Mouse (Mus musculus): ENCODE results near the gene Syf2.
A peak's percentile ranks its signal among the peaks of the same experiment; 100 is the strongest.
"Not testable (repeated sequence)": the region's sequence is repeated elsewhere in the genome, so short reads cannot be mapped to it uniquely, and the experiment has no call there.

Syf2 gene

DNA sequence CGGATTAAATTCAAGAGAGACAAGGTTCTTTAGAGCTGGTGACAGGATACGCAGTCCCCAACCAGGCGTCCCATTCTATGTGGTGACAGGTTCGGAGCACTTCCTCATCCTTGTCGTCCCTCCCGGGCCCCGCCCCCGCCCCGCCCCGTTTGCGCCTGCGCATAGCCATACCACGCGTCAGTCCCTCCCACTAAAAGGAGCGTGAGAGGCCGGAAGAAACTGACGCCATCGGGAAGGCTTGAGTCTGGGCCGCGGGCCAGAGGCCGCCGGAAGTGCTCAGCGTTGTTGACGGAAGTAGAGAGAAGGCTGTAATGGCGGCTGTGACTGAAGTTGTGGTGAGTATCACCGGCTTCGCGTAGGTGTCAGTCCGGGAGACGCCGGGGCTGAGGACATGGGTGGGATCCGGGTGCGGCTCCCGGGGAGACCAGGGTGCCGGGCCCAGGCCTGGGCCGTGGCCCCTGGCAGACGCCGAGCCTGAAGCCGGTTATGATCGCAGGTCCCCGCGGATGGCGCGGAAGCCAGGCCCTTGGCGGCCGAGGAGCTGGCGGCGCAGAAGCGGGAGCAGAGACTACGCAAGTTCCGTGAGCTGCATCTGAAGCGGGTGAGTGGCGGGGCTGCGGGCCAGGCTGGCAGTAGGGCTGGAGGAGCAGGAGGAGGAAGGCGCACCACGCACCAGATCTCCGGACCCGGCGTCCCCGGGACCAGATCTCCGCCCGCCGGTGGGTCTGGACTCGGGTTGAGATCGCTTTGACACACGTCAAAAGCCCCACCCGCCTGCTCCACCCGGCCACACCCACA, at the start of gene Syf2:
Gene Syf2 (plus strand): TSS at position 215 of the 798 bp plus-strand sequence.
- DNase-seq (ENCODE audit: low spot score) = peak; percentile 95

DNA sequence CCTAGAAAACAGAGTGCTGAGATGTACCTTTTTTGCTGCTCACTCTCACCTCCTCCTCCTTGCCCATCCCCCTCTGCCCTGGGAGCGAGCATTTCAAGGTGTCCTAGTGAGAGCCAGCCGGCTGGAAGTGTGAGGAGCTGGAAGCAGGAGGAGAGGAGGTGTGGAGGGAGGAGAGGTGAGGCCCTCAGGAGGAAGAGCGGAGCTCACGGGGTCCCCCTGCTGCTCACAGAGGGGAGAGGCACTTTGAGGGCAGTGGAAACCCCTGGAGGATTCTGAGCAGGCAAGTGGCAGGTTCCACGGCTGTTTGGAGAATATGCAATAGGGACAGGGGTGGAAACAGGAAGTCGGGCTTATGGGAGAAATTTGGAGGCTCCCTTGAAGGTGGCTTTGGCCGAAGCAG, 47.4 kb upstream of the Syf2 start:
- DNase-seq (ENCODE audit: low spot score) = peak; percentile 23

DNA sequence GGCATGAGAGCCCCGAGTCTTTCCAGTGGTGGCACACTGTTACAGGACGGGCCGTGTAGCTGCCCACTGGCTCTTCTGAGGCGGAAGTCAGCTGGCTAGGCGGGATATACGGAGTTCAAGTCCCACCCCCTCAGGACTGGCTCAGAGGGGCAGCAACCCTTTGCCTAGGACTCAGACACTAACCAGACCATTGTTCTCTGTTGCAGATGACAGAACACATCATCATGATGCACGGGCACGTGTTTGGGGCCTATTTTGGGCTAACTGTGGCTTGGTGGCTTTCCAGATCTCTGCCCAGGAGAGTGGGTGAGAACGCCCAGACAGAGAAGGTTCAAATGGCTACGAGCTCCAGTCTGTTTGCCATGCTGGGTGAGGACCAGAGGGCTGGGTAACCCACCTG, 46.9 kb upstream of the Syf2 start:
- no peak for DNase-seq (ENCODE audit: low spot score)

DNA sequence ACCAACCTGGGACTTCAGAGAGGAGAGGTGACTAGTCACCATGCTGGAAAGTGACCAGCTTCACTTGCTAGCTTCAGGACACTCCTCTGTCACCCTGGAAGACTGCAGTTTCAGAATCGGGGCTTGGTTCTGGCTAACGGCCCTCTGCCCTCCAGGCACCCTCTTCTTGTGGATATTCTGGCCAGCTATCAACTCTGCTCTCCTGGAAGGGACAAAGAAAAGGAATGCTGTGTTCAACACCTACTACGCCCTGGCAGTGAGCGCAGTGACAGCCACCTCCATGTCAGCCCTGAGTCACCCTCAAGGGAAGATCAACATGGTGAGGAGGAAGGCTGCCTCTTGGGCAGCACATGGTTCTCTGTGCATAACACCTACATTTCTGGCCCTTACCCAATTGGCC, 46.3 kb upstream of the Syf2 start:
- no peak for DNase-seq (ENCODE audit: low spot score)

DNA sequence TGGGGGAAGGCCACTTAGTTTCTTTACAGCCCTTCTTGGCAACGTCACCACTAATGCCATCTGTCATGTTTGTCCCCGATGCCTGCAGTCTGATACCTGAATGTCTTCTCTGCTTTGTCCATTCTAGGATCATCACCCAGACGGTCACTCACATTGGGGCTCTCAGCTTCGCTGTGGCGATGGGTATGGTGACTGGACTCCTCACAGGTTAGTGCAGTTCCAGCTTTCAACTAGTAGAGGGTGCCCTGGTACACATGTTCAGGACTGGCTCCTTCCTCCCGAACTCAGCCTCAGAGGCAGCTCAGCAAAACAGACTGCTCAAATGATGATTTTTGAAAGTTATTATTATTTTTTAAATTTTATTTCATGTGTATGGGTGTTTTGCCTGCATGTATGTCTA, 38.6 kb upstream of the Syf2 start:
- DNase-seq (ENCODE audit: low spot score) = no peak

DNA sequence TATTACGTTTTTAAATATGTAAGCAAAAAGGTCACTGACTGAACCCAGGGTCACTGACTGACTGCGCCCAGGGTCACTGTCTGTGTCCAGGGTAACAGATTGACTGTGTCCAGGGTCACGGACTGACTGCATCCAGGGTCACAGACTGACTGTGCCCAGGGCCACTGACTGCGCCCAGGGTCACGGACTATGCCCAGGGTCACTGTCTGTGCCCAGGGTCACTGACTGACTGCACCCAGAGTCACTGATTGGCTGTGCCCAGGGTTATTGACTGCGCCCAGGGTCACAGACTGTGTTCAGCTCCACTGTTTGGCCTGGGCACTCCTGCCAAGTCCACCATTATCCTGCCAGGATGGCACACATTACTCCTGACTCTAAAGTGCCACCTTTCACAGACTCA, 33.4 kb upstream of the Syf2 start:
- DNase-seq (ENCODE audit: low spot score) = no peak

DNA sequence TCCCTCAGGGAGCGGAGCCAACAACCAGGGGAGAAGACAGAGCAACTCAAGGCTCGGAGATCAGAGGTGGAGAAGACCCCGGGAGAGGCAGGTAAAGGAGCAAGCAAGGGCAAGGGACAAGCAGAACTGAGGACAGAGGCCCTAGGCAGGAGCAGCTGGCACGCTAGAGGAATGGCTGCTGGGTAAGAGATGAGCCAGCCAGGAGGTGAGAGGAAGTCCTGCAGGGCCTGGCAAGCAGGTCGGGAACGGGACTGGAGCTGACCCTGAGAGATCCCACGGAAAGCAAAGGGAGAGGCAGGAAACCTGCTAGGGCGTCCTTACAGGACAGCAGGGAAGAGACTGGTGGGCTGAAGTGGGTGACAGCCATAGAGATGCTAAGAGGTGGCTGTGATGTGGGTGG, 29.6 kb upstream of the Syf2 start:
- DNase-seq (ENCODE audit: low spot score) = no peak

DNA sequence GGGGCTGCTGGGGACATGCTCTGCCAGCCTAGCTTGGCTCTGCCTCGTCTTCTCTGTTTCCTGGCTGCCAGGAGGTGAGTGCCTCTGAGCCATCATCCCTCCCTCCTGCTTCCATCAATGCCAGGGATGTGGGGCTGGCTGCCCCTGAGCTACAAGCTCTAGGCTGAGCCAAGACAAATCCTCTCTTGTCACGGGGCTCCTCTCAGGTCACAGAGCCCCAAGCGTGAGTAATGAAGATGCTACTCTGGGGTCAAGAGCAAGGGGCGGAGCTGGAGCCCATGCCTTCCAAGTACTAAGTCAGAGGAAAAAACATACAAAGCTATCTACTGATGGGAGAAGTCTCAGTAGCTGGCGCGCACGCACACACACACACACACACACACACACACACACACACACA, 27.7 kb upstream of the Syf2 start:
- no peak for DNase-seq (ENCODE audit: low spot score)

DNA sequence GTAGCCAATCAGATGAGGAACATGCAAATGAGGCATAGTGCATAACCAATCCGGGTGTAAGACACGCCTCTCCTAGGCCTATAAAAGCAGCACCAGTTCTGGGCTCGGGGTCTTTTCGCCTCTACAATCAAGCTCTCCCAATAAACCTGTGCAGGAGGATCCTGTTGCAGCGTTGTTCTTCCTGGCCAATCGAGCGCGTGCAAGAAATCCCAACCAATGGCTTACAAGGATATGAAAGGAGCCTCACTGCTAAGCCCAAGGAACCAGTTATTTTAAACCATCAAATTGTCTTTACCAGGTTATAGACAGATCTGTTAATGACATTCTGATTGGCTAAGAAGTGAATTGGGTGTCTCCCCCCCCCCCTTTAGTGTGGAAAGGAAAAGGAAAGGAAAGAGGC, 19.3 kb upstream of the Syf2 start:
- not testable (repeated sequence) for DNase-seq (ENCODE audit: low spot score)

DNA sequence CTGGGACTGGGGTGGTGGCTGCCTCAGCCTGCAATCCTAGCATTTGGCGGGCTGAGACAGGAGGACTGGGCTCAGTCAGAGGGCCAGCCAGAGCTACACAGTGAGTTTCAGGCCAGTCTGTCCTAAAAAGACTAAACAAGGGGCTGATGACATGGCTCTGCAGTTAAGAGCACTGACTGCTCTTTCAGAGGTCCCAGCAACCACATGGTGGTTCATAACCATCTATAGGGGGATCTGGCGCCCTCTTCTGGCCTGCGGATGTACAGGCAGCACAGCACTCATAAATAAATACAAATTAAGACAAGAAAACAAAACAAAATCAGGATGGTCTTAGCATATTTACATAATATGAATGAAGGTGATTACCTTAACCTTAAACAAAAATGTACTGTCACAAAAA, 17.3 kb upstream of the Syf2 start:
- peak; percentile 55 for DNase-seq (ENCODE audit: low spot score)

DNA sequence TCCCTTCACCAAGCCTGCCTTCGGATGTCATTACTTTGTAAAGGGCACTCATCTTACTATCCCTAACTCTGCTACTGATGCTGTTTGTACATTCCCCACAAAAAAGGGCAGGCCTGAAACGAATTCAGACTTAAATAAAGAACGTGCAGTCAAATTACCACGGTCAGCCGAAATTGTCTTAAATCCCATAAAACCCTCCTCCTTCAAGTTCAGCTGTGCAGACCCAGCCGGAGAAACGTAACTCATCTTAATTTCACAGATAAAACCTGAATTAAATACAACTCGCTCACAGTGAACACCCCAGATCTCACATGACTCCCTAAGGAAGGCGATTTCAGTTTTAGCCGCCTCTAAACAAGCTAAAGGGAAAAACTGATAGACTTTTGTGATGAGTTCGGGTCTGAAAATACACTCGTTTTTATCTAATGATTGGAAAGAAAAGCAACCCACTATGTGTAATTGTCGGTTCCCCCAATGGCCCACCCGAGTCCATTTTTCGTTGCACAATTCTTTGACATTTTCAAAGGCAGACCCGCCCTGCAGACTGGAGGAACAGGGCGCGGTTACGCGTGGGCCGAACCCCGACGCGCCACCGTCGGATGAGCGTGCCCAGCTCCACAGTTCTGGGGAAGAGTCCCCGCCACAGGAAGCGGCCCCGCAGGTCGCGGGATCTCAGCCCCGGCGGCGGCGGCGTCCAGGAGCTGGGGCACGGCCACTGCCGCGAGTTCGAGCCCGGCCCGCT, 16.4 kb upstream of the Syf2 start:
- DNase-seq (ENCODE audit: low spot score) = no peak

DNA sequence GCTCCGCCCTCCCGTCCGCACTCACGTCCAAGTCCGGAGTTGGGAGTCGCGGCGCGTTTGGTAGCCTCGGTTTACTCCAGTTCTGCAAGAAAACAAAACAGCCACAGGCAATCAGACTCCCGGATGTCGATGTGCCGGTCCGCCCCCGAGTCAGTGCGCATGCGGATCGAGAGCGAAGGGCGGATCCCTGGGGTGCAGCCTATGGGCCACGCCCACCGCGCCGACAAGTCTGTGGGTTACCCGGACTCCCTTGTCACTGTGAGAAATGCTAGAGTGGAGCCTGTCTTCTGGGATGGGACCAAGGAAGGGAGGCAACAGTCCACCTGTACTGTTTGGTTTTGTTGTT, 15.9 kb upstream of the Syf2 start, which contains the start of gene Tmem50a:
Gene Tmem50a (minus strand): TSS at position 161 of the 346 bp plus-strand sequence.
- peak; percentile 91 for DNase-seq (ENCODE audit: low spot score)

DNA sequence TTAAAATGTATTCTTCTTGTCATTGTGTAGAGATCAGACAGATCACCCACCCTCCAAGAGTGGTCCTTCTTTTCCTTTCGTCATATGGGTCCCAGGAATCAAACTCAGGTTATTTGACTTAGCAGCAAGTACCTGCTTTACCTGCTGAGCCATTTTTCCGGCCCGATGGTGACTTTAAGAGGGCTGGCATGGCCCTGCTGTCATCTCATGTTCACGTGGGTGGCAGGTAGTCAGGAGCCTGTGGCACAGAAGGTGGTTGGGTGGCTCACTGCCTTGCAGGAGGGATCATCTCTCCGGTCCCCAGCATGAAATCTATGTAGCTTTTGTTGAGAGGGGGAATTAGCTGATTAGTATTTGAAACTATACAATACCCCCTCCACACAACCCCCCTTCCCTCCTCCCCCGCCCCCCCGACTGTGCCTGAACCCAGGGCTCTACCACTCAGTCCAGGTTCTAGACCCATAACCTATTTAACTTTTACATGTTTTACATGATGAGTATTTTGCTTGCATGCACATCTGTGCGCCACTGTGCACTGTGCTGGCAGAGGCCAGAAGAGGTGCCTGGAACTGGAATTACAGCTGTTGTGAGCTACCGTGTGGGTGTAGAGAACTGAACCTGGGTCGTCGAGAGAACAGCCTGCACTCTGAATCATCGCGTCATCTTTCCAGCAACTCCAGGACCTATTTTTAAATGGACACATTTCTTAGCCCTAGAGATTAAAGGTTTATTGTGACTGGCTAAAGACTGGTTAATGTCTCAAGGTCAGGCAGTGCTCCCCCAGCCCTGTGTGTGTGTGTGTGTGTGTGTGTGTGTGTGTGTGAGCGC, 15.3 kb upstream of the Syf2 start:
- no peak for DNase-seq (ENCODE audit: low spot score)

DNA sequence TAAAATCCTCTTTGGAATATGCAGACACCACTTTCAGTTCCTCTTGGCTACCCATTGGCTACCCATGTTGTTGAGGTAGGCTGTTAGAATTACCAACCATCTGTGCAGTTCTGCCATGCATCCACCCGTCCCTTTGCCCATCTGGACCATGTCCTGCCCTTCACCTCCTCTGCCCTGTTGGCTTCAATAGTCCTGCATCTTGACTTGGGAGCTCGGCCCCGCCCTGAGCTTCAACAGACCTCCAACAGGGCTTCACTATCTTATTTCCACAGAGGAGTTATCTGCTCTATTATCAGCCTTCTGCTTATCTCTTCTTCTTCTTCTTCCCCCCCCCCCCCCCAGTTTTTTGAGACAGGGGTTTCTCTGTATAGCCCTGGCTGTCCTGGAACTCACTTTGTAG, 13.5 kb upstream of the Syf2 start:
- DNase-seq (ENCODE audit: low spot score) = no peak

DNA sequence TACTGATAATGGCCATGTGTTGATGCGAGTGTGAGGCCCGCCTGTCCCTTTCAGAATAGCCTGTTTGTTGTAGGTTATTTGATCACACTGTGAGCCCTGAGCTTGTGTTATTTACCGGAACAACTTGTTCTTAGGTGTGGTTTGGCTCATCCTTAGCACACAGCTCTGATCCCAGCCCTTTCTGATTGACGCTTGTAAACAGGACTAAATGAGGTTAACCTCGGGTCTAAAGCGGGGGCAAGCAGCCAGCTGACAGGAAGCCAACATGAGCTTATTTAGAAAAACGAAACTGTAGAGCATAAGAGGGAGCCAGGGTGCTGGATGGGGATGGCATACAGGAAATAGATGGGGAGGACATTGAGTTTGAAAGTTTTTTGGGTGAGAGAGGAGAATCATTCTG, 12.3 kb upstream of the Syf2 start:
- DNase-seq (ENCODE audit: low spot score) = peak; percentile 47

DNA sequence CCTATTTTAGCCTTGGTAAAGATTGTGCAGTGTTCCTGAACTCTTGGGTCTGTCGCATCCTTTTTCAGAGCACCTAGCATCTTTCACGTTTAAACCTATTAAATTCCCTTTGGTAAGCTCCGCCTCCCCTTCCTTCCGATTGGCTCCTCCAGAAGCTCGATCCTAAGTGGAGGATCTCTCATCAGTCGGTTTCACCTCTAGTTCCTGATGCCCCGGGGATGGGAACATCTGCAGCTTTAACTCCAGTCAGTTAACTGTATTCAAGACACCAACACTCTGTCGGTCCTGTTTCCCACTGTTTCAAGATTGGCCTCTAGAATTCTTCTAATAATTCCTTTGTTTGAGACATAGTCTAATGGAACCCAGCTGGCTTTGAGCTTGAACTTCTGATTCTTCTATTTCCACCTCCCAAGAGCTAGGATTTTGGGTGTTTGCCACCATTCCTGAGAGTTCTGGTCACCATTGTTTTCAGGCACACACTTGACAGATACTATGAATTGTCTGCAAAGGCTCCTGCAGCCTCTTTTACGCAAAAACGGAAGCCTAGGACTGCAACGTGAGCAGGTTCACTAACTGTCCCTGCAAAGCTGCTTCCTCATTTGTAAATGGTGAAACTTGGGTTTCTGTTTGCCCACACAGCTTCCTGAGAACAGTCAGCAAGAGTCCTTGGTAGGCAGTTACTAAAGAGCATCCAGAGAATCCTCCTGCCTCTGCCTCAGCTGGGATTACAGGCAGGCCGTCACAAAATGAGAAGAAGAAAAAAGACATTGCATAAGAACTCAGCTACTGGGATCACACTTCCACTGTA, 10.8 kb upstream of the Syf2 start:
- DNase-seq (ENCODE audit: low spot score) = no peak

DNA sequence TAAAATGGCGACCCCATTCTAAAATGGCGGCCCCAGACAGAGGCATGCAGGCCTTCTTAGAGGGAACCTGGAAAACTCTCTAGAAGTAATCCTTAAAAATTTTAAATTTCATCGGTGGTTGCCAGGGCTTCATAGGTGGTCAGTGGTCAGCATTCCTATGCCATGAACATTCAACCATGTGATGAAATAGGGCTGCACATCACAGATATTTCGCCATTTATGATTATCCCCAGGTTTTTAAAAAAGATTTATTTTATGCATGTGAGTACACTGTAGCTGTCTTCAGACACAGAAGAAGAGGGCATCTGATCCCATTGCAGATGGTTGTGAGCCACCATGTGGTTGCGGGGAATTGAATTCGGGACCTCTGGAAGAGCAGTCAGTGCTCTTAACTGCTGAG, 10.1 kb upstream of the Syf2 start:
- DNase-seq (ENCODE audit: low spot score) = no peak

DNA sequence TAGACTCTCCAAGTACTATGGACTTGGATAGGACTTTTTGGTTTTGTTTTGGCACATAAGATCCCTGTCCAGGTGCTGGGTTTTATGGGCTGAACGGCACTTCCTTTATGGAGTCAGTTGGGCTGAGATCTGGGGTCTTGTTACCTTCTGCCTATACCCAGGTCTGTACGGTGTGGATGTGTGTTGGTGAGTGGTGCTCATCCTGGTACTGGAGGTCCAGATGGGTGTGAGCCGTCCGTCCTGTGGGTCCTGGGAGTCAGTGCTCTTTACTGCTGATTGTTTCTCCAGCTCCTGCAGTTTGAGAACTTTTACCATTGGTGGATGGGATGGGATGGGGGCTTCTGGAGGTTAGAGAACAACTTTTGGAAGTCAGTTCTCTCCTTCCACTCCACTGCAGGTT, 9.0 kb upstream of the Syf2 start:
- DNase-seq (ENCODE audit: low spot score) = no peak

DNA sequence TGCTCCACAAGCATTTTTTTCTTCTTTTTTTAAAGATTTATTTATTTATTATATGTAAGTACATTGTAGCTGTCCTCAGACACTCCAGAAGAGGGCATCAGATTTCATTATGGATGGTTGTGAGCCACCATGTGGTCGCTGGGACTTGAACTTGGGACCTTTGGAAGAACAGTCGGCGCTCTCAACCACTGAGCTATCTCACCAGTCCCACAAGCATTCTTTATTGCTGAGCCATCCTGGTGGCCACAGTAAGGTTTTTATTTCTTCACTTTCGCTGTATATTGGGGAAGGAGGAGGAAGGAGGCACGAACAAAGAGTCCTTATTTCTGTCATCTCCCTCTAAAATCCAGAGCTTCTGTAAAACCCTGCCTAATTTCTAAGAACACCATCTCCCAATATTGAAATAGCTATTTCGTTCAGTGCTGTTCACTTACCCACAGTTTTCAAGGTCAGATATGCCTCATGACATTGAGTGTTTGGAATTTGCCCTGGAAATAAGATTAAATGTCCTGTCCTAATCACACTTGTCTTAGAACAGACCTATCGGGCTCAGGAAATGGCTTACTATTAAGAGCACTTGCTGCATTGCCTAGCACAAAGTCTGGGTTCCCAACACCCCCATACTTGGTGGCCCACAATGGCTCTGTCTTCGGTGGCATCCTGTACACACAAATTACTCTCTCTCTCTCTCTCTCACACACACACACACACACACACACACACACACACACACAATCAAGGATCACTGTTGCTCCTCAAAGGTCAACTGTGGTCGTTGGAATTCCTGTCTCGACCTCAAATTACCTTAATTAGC, 8.4 kb upstream of the Syf2 start:
- no peak for DNase-seq (ENCODE audit: low spot score)

DNA sequence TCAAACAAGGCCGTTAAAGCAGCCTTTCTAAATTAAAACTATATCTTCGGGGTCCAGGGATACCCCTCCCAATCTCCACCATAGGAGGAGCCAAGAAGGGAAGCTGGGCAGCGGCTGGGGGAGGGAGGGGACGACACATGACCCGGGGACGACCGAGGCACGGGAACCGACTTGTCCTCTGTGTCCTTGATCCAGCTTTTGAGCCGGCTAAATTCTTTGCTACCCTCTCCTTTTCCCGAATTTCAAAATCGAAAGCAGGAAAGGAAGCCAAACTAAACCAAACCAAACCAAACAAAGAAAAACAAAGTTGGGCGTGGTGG, 7.8 kb upstream of the Syf2 start:
- peak; percentile 72 for DNase-seq (ENCODE audit: low spot score)
